Mouse (Mus musculus) limb, embryonic 12.5 days (tissue): Measurements from ENCODE around the gene Hoxb8. TPM values are rescaled to one million over a fixed set of nuclear protein-coding genes. Genes with fewer than 3 reads are reported as not detected.

ENCODE experiments used
- ATAC-seq: fragments of 200-750 bp; cut with Nextera tagmentation; 2 replicates; pipeline ENCODE4 v1.8.0; 2017; ENCODE audit warnings: low read depth, moderate TSS enrichment; ENCODE audit not compliant: insufficient number of reproducible peaks, insufficient read depth, low FRiP score, low TSS enrichment
- H3K27ac ChIP-seq: fragments of 300-500 bp; sonication (generic); 2 replicates; pipeline ENCODE4 v1.5.1; 2016; ENCODE audit warnings: mild to moderate bottlenecking, moderate library complexity
- H3K27me3 ChIP-seq: fragments of 300-500 bp; sonication (generic); 2 replicates; pipeline ENCODE4 v1.6.1; 2016; ENCODE audit warnings: mild to moderate bottlenecking, moderate library complexity
- H3K36me3 ChIP-seq: fragments of 300-500 bp; sonication (generic); 2 replicates; pipeline ENCODE4 v1.6.1; 2016; ENCODE audit warnings: mild to moderate bottlenecking, moderate library complexity
- H3K4me1 ChIP-seq: fragments of 300-500 bp; sonication (generic); replicated peaks from 2 replicates; pipeline ENCODE4 v1.6.1; 2016
- H3K4me2 ChIP-seq: fragments of 300-500 bp; sonication (generic); 2 replicates; pipeline ENCODE4 v1.6.1; 2016; ENCODE audit warnings: mild to moderate bottlenecking, moderate library complexity
- H3K4me3 ChIP-seq: fragments of 300-500 bp; sonication (generic); replicated peaks from 2 replicates; pipeline ENCODE4 v1.5.1; 2016; ENCODE audit warnings: mild to moderate bottlenecking
- H3K9ac ChIP-seq: fragments of 300-500 bp; sonication (generic); replicated peaks from 2 replicates; pipeline ENCODE4 v1.6.1; 2016; ENCODE audit warnings: mild to moderate bottlenecking, moderate library complexity
- H3K9me3 ChIP-seq: fragments of 300-500 bp; sonication (generic); 2 replicates; pipeline ENCODE4 v1.6.1; 2016; ENCODE audit warnings: mild to moderate bottlenecking, moderate library complexity
- WGBS: fragments of 180-500 bp; shearing (Covaris S2); methylation state at CpG from one replicate; pipeline ENCODE4 v1.1.7; 2016; 5-methylcytosine and 5-hydroxymethylcytosine counted together
- polyA plus RNA-seq: library from polyadenylated mRNA; unstranded; fragments of >200 nt; fragmentation: Nextera tagmentation; extraction: Ambion mirVana; gene quantifications from 2 replicates; pipeline ENCODE4 v1.2.1, GENCODE M21; 2016

Gene Hoxb8
- polyA plus RNA-seq, 1 experiment from 2014 or later, result 0.40 TPM

DNA sequence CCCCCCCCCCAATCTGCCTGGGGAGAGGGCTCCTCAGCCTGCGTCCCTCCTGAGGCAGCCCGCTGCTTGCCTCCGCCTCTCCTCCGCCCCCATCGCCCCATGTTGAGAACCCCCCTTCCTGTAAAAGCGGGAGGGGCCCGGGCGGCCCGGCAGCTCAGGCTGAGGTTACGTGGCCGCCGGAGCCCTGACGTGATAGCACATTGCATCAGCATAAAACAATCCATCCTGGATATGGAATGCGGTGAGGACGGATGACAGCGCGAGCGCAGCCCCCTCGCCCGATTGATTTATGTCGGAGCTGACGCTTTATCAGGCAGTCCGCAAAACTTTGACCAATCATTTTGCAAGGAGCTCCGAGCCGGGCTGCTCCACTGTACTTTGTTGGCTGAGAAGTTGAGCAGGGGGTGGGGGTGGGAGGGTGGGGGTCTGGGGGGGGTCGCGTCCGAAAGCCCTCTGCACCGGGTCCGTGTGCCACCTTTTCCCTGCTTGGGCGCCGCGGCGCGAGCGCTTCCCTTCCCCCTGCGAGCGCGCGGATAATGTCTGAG, 10.6 kb upstream of the Hoxb8 start, which contains the start of gene Hoxb9:
TSS of gene Hoxb9 (plus strand) at position 462 of the 545 bp plus-strand sequence.
- Histone ChIP-seq H3K9ac (no peak within 1 kb of the TSS; the same call in 1 of the 2 replicates), H3K9me3 (no peaks in the 10 kb centered on the region), H3K4me3 (peak within 1 kb of the TSS; percentile 32), H3K27me3 (peaks cover 97% of the 10 kb centered on the region), H3K4me2 (peak within 1 kb of the TSS; percentile 46), H3K4me1 (peaks cover 21% of the 10 kb centered on the region), H3K36me3 (no peaks in the 10 kb centered on the region), H3K27ac (no peak within 1 kb of the TSS)
- no peak for ATAC-seq
- under 1% methylated on average over 40 of the region's 40 CpGs for WGBS

DNA sequence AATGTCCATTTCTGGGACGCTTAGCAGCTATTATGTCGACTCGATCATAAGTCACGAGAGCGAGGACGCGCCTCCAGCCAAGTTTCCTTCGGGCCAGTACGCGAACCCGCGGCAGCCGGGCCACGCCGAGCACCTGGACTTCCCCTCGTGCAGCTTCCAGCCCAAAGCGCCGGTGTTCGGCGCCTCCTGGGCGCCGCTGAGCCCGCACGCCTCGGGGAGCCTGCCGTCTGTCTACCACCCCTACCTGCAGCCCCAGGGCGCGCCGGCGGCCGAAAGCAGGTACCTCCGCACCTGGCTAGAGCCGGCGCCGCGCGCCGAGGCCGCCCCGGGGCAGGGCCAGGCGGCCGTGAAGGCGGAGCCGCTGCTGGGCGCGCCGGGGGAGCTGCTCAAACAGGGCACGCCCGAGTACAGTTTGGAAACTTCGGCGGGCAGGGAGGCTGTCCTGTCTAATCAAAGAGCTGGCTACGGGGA, 10.1 kb upstream of the Hoxb8 start:
- Histone ChIP-seq H3K9ac (no peak overlapping the region), H3K4me3 (peak overlapping the region; percentile 32), H3K36me3 (no peaks in the 10 kb centered on the region), H3K4me2 (peak overlapping the region; percentile 46), H3K4me1 (peaks cover 18% of the 10 kb centered on the region), H3K27me3 (peaks cover 97% of the 10 kb centered on the region), H3K27ac (no peak overlapping the region), H3K9me3 (no peaks in the 10 kb centered on the region)
- under 1% methylated on average over 52 of the region's 52 CpGs for WGBS
- ATAC-seq, result no peak

DNA sequence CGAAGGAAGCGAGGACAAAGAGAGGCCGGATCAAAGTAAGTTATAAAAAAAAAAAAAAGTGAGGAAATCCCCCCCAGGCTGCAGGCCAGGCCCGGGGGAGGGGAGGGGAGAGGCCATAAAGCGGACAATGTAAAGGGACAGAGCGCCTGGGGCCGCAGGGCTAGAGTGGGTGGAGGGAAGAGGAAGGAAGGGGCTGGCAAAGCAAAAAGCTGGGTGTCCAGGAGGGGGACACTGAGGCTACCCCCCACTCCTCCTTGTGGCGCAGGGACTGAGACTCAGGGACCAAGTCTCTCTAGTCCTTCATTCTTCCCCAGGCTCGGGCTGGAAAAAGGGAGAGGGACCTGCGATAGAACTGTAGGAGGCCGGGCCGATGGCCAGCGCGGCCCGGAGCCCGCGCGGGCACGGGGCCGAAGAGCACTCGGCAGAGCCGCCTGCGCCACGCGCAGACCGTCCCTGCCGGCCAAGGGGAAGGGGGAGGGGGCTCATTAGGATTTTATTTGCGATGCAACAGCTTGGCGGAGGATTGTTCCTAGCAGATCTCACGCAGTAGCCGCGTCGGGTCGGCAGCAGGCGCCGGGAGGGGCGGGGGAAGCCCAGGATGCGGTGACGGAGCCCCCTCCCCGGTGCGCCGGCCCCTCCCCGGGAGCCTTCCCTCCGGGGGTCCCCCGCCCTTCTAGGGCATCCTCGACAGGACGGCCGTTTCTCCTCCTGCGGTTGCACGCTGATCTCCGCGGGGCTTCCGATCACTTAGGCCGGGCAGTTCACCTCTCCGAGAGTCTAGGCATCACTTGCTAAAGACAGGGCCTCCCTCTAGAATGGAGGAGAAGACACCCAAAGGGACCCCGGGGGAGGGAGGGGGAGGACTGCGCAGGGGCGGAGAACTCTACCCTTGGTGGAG, 9.4 kb upstream of the Hoxb8 start:
- Histone ChIP-seq H3K27me3 (peaks cover 97% of the 10 kb centered on the region), H3K9ac (no peak overlapping the region; the same call in 1 of the 2 replicates), H3K27ac (no peak overlapping the region), H3K4me2 (peak overlapping the region; percentile 46), H3K4me3 (peak overlapping the region; percentile 32), H3K9me3 (no peaks in the 10 kb centered on the region), H3K4me1 (peaks cover 19% of the 10 kb centered on the region), H3K36me3 (no peaks in the 10 kb centered on the region)
- under 1% methylated on average over 51 of the region's 58 CpGs for WGBS
- no peak for ATAC-seq

DNA sequence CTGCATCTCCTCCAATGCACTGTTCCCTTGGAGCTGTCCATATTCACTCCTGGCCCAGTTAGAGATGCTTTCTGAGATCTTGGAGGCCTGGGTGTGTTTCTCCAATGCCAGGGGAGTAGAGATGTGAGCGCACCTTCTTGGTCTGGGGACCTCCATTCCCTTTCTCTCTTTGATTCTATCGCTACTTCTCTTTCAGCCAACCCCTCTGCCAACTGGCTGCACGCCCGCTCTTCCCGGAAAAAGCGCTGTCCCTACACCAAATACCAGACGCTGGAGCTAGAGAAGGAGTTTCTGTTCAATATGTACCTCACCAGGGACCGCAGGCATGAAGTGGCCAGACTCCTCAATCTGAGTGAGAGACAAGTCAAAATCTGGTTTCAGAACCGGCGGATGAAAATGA, 7.3 kb upstream of the Hoxb8 start:
- 18% methylated on average over 10 of the region's 10 CpGs for WGBS

DNA sequence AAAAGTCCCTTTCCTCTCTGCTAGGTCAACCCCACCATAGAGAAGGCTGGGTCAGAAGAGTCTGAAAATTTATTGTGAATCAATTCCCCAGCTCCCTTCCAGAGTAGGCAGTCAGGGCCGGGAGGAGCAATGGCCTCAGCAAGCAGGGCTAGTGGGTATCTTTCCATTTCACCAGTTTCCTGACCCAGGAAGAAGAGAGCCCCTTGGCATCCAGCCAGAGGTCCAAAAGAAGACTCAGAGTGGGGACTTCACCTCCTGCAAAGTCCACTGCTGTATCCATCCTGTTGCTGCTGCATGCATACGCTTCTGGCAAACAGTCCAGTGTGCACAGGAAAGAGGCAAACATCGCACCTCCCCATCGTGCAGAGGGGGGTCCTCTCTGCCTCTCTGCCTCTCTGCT, 5.8 kb upstream of the Hoxb8 start:
- no peak overlapping the region for H3K4me3 ChIP-seq
- 17% methylated on average over 4 of the region's 4 CpGs for WGBS
- peaks cover 23% of the 10 kb centered on the region for H3K4me1 ChIP-seq
- no peaks in the 10 kb centered on the region for H3K9me3 ChIP-seq
- no peak overlapping the region for H3K9ac ChIP-seq
- peaks cover 98% of the 10 kb centered on the region for H3K27me3 ChIP-seq
- no peaks in the 10 kb centered on the region for H3K36me3 ChIP-seq
- no peak for ATAC-seq
- H3K27ac ChIP-seq, result no peak overlapping the region
- H3K4me2 ChIP-seq, result no peak overlapping the region

More for the DNA sequence above, 7.3 kb upstream of the Hoxb8 start:
- no peak overlapping the region for H3K27ac ChIP-seq
- H3K9ac ChIP-seq, result no peak overlapping the region
- H3K4me1 ChIP-seq, result peaks cover 27% of the 10 kb centered on the region
- H3K4me2 ChIP-seq, result no peak overlapping the region
- ATAC-seq, result no peak
- H3K36me3 ChIP-seq, result no peaks in the 10 kb centered on the region
- no peak overlapping the region for H3K4me3 ChIP-seq
- peaks cover 98% of the 10 kb centered on the region for H3K27me3 ChIP-seq
- H3K9me3 ChIP-seq, result no peaks in the 10 kb centered on the region

DNA sequence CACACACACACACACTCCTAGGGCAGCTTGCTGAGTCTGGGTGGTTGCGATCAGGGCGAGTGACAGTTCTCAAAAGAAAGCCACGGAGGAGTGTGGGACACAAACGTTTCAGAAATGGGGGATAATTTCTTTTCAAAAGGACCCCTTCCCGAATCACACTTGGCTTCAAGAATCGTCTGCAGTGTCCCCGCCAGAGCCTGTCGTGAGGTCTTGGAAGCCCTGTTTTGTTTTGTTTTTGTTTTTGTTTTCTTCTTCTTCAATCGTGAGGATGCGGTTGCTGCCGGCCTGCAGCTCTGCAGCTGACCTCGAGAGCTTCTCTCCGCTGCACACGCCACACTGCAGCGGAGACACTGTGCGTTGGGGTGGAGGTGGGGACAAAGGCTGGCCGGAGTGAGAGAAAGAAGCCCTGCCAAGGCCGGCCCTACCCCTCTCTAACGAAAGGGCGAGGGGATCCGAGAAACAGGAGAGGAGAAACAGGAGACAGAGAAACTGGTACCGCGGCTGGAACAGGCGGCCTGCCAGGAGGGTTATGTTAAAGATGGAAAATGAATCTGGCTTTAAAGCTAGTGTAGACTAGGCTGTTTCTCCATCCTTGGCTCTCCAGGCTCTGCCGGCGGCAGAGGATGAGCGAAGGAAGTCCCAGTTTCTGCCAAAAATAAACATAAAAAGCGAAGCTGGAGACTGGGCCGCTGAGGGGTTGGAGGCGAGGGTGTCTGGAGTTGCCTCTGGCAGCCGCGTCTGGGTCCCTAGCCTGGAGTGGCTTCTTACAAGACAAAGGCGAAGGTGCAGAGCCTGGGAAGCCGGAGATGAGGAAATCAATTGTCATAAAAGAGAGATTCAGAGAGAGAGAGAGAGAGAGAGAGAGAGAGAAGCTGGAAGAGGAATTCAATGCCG, 4.3 kb upstream of the Hoxb8 start:
- Histone ChIP-seq H3K4me3 (peak overlapping the region; percentile 2; the same call in 1 of the 2 replicates), H3K27ac (no peak overlapping the region), H3K27me3 (peaks cover 97% of the 10 kb centered on the region), H3K4me1 (peaks cover 15% of the 10 kb centered on the region), H3K4me2 (no peak overlapping the region), H3K9ac (no peak overlapping the region), H3K9me3 (no peaks in the 10 kb centered on the region), H3K36me3 (no peaks in the 10 kb centered on the region)
- WGBS, result 2% methylated on average over 35 of the region's 35 CpGs
- ATAC-seq, result no peak

DNA sequence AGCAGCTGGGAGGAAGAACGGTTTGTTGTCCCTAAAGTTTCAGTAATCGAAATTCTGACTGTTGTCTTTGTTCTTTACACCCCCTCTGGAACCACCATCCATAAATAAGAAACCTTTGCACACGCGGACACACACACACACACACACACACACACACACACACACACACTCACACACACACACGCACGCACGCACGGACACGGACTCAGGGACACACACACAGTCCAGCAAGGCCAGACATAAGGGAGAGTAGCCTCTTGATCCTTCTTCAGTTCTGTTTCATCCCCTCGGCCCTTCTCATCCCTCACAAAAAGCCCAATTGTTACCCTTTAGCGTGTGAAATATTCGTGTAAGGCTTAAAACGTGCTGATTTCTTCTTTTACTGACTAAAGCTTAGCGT, 3.4 kb upstream of the Hoxb8 start:
- no peak overlapping the region for H3K27ac ChIP-seq
- ATAC-seq, result no peak
- peaks cover 97% of the 10 kb centered on the region for H3K27me3 ChIP-seq
- H3K4me1 ChIP-seq, result peaks cover 23% of the 10 kb centered on the region
- 7% methylated on average over 14 of the region's 14 CpGs for WGBS
- H3K9me3 ChIP-seq, result no peaks in the 10 kb centered on the region
- no peak overlapping the region for H3K4me2 ChIP-seq
- H3K36me3 ChIP-seq, result no peaks in the 10 kb centered on the region
- no peak overlapping the region for H3K4me3 ChIP-seq
- no peak overlapping the region for H3K9ac ChIP-seq

DNA sequence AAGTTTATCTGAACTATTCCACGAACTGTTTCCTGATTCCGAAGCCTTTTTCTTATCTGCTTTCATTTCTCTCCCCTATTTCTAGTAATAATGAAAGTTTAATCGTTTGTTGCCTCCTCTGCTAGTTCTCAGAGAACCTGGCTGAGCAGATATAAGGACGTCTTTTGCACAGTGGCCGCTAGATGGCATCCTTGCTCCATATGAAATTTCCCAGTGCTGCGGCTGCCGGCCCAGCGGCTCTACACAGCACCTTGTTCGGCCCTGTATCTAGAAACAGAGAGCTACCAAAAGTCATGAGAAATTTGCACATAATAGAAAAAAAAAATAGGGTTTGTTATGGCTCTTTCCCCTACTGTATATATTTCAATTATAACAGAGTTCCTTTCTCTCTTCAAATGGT, 2.9 kb upstream of the Hoxb8 start:
- Histone ChIP-seq H3K4me1 (peaks cover 28% of the 10 kb centered on the region), H3K27ac (no peak overlapping the region), H3K9ac (no peak overlapping the region), H3K36me3 (no peaks in the 10 kb centered on the region), H3K9me3 (no peaks in the 10 kb centered on the region), H3K4me2 (no peak overlapping the region), H3K4me3 (no peak overlapping the region), H3K27me3 (peaks cover 97% of the 10 kb centered on the region)
- ATAC-seq, result no peak
- under 1% methylated on average over 9 of the region's 9 CpGs for WGBS

DNA sequence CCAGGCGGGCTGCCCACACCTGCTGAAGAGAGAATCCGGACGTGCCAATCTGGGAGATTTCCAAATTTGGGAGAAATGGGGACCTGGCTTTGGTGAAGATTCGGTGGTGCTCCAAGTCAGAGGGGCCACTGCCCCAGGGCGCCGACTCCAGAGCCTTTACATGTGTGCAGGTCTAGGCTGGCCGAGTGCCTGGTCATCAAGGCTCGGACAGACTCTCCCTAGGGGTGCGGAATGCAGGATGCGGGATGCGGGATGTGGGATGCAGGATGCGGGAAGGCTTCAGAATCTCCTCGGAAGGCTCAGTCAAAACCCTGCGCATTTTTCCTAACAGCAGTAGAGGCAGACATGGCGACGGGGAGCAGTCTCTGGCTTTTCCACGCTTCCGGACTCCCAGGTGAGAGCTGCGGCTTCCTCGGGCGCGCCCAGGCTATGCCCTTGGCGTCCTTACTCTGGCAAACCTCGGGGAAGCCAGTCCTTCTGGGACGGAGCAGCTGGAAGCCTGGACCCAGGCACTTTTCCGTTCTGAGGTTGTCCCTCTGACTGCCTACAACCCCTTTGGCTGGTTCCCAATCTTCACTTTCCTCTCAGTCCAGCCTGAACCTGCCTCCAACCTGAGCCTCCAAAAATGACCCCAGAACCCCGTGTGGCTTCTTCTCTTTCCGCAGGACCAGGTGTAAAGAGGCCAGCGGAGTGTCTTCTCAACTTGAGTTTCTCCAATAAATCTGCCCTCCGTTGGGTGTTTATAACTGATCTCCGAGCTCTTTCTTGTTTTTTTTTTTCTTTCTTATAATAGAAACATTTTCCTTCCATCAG, 2.1 kb upstream of the Hoxb8 start:
- Histone ChIP-seq H3K4me2 (no peak overlapping the region), H3K36me3 (no peaks in the 10 kb centered on the region), H3K9ac (no peak overlapping the region), H3K27me3 (peaks cover 97% of the 10 kb centered on the region), H3K27ac (no peak overlapping the region), H3K4me3 (no peak overlapping the region), H3K4me1 (peaks cover 35% of the 10 kb centered on the region), H3K9me3 (no peaks in the 10 kb centered on the region)
- 3% methylated on average over 31 of the region's 31 CpGs for WGBS
- no peak for ATAC-seq
